Mouse (Mus musculus) WW6 (cell line): Measurements from ENCODE around the gene Otc.

ENCODE experiments used
- DNase-seq: peaks from one replicate; pipeline ENCODE4 v3.0.0-alpha.2; 2013; ENCODE audit warnings: low read depth, low spot score

Otc gene

DNA sequence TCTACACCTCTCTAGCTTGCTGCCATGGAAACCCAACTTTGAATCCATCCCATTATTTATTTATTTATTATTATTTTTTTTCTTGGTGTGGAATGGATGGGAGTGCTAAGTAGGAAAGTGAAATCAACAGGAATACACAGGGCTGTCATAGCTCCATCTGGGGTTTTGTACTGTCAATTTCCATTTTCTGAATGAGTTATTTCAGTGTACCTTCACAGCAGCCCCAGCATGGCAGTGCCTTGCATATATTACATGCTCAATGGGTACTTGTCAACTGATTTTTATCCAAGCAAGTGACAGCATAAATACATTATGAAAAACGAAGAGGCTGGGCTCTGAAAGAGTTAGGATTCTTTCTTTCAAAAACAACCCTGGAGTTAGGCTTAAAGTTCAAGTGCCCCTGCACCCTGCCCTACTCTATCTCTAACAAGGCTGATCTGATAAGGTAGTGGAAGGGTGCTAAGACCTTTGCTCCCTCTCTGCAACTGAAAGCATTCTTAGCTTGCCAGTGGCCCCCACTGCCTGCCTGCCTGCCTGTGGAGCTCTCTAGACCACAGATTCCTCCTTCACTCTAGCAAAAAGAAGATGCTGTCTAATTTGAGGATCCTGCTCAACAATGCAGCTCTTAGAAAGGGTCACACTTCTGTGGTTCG lies at the start of gene Otc:
TSS of gene Otc (plus strand) at position 454 of the 653 bp plus-strand sequence.
- no peak for DNase-seq

DNA sequence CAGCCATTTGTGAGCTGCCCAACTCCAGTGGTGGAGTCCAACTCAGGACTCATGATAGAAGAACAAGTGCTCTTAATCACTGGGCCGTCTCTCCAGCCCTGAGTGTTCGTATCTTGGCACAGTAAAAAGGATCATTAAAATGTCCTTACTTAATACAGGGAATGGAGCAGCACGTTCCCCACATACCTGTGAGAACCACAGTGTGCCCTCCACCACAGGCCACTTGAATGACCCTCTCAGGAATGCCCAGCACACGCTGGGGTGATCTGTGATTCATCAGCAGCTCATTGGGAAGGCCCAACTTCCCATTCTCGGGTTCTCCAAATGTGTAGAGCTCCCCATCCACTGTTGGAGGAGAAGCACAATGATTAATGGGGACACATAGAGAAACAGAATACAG lies 46.2 kb upstream of the Otc start:
- no peak for DNase-seq

DNA sequence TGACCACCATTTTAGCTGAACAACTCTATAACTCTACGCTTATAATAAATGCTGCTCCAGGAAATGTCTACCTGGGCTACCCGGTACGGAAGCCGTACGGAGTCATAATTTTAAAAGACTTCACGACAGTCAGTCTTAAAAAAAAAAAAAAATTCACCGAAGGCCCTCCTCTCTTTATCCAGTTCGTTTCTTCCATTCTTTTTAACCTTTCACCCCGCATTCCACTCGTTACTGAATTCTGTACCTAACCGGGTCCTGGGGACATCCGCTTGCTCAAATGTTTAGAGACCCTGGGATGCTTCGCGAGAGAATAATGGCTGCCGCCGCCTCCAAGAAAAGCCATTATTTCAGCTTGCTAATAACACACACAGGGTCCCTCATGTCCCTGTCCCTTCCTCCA lies 36.1 kb upstream of the Otc start:
- DNase-seq = no peak

DNA sequence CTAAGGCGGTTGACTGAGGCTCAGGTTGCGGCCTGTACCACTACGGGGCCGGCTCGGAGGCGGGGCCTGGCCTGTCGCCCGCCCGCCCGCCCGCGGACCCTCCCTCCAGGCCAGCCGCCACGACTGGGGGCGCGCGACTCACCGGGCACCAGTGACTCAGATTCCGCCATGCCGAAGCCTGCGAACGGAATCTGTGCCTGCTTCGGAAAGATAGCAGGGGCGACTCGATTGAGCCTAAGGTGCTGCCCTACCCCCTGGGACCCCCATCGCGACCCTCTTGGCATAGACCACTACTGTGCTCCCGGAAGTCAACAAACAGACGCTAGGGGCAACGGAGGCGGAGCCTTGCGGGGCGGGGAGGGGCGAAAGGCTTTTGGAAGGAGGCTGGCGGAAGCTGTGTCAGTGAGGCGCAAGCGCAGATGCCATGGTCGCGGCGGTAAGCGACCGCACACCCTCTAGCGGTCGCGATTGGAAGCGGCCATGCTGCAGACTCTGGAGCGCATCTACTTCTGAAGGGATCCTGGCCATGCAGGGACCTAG lies 35.6 kb upstream of the Otc start, which contains the start of gene Rpgr:
TSS of gene Rpgr (minus strand) at position 511 of the 540 bp plus-strand sequence.
- DNase-seq = peak; percentile 70

DNA sequence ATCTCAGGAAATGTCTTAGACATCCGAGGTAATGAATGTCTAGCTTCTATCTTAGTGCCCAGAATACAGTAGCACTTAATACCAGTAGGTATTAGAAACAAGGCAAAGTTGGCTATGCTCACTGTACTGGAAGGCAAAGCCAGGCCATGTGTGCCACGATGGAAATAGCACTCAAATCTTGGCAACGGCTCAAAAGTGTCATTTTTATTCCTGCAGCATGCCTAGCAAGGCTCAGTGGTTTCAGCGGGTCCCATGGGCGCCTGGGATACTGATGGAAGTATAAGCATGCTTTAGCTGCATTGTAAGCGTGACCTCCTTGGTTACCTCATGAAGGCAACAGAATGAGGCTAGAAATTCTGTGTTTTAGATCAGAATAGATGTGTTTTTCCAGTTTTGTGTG lies 32.8 kb upstream of the Otc start:
- DNase-seq = no peak

DNA sequence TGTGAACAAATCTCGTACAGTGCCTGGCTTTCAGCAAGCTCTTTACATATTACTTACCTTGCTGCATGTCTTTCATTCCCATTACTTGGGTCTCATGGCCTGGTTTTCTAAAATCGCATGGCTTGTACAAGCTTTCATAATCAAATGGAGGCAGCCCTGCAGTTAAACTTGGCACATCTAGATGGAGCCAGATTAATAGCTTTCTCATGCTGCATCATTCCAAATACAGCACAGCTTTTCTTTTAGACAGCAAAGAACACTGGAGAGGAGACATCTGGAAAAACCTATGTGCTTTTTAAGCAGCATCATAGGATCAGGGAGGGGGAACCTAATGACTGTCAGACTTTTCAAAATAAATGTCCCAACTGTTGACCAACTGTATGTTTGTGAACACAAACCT lies 19.1 kb upstream of the Otc start:
- no peak for DNase-seq

DNA sequence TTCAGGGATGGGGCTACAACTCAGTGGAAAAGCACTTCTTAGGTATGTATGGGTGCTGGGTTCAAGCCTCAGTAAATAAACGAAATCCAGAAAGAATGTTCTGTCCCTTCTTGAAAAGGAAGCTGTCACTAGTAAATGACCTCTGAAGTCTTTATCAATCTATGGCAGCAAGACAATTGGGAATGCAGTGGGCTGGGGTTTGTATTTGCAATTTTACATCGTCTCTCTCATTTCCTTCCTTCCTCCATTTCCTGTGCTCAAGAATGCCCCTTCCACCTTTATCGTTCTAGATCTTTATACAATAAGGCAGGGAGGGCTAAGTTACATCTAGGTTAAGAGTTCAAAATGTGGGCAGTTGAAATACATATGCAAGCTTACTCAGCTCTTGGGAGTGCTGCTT lies 17.5 kb upstream of the Otc start:
- no peak for DNase-seq

DNA sequence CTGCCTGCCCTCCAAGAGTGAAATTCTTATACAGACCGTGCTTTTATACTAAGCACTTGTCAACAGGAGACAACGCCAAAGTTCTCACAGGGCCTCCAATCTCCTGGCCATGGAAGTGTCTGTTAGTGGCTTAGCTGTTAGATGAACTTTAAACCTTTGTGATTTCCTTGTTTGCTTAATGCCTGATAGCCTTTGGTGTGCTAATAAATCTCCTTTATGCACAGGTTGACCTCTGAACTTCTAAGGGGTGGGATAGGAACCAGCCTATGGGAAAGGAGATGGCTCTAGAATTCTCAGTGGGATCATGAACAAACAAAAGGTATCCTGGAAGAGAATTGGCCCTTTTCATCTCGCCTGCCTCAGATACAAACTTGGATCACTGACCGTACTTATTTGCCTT lies 12.6 kb upstream of the Otc start:
- DNase-seq = no peak

DNA sequence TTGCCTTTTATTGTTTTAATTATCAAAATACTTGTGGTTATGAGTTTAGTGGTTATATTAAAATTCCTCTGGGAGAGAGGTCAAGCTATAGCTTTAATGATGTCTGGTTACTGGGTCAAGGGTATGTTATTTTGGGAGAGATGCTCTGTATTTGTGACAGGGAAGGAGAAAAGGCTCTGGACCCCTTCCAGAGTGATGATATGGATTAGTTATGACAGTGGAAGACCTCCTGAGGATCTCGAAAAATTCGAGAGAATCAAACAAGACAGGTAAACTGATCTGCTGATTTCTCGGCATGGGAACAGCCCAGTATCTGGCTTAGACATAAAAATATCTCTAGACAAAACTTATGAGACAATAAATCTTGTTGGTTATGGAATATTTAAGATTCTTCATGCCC lies 8.2 kb upstream of the Otc start:
- no peak for DNase-seq

DNA sequence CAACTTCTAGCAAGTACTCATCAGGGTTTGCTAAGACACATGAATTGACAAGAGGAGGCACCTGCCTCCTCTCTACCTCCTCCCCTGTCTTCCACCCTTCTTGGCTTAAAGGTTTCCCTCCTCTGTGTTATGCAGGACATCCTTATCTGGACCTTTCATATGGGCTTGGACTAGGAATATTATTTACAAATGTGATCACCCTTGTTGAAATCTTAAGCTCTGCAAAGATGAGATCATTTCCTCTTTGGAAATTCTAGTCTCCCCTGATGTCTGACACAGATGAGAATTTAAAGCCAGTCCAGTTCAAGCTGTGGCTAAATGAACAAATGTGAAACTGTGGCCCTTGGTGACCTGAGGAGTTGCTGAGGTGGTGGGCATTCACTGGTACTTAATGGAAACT lies 748 bp upstream of the Otc start:
- DNase-seq = no peak

DNA sequence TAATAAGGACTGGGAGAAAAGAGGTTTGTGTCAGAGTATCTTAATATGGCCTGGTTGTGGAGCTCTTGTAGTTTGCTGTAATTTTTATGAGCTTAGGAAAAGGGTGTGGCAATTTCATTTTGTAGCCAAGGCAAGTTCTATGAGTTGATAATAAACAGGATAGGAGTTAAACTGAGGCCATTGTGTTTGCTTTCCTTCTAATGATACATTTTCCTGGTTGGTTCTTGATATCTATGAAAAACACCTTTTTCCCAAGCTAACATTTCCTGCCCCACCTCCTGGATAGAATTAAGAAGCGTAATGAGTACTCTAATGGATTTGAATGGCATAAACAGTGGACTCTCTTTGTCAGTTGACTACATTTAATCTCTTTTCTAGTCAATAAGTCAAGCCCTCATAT lies 5.7 kb downstream of the Otc start:
- DNase-seq = no peak

DNA sequence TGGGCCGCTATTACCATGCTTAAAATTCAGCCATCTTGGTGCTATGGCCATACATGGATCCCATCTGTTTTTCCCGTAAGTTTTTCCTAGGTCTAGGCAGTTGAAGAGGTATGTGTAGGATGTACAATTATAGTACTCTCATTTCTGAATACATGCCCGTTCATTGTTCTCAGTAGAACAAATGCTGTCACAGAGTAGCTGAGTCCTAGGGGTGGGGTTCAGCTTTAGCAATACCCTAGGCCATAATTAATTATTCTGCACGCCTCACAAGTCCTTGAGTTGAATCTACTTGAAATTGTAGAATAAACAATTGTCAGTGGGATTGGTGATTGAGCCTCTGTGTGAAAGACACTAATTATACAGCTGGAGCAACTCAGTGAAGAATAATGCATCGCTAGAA lies 6.2 kb downstream of the Otc start:
- DNase-seq = no peak

DNA sequence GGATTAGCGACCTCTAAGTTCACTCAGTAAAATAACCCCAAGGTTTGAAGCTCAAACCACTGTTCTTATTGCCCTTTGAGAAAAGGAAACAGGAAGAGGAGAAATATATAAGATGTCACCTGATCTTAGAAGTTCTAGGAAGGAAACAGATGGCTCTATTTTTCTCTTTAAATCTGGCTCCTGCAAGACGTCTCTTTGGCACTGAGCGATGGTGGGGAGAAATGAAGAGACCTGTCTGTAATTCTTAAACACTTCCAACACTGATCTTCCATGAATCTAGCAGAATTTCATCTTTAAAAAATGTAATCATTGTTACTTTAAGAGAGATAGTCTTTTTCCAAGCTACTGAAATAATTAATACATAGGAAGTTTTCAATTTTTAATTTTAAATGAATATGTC lies 16.2 kb downstream of the Otc start:
- DNase-seq = no peak

DNA sequence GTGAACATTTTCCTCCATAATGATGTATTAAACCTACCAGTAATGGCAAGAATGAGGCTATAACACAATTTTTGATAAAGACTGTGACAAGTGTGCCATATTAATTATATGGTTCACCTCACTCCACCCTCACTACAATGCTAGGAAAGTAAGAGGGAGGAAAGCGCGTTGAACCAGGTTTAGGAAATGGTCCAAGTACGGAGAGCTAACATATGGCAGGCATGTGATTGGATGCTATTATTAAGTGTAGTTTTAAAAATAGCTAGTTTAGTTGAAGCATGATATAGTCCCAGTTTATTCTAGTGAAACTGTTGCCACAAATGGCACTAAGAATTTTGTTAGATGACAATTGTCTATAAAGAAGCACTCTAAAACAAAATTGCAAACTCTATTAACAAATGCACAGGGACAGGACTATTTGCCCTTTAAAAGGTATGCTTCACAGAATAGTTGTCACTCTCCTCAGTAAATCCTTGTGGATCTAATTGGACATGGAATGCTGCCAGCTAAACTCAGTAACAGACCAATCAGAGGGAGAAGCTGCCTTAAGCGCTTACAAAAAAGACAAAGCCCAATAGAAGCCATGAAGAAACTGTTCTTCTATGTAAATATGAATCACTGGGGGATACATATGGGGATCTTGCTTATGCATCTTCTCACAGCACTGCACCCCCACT lies 16.8 kb downstream of the Otc start:
- DNase-seq = no peak

DNA sequence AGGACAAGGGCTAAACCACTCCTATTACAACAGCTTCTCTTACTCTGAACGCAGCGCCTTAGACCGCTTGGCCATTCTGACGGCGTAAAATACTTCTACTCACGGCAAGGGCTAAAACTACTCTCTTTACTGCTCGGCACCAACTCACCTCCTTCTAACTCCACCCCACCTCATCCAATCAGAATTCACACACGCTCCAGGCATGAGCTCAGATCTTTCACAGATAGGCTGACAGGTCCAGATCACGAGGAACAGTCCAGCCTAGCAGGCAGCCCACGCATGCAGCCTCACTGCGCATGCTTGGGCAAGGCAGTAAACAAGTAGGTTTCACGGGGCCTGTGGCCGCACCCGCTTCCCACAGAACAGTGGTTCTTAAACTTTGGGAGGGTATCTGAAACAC lies 45.2 kb downstream of the Otc start:
- no peak for DNase-seq

DNA sequence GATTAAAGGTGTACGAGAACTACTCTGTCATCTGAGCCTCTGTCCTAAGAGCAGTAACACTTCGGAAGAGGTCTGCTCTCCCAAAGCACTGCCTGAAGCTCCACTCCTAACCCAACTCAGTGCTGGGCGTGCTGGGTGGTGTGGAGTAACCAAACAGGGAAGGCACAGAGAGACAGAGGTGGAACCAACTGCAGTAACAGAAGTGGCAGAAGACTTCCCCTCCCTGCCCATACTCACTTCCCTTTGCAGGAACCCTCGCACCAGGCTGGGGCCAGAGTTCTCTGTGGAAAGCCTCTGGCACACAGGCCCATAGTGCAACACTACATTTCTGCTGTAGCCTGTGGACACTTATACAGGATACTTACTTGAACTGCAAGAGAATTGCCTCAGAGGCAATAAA lies 66.1 kb downstream of the Otc start:
- no peak for DNase-seq

DNA sequence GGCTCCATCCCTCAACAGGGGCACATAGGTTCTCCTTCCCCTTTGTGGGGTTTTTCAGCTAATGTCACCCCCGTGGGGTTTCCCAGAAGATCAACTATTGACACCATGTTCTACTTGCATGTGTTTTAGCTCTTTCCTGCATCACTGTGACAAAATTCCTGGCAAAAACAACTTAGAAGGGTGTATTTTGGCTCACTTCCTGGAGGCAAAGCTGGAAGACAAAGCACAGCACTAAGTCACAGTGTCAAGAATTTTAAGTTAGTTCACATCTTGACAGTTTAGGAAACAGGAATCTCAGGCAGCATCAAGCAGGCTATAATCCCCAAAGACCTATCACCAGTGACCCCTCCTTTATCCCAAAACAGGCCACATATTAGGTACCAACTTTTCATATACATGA lies 78.1 kb downstream of the Otc start:
- no peak for DNase-seq

DNA sequence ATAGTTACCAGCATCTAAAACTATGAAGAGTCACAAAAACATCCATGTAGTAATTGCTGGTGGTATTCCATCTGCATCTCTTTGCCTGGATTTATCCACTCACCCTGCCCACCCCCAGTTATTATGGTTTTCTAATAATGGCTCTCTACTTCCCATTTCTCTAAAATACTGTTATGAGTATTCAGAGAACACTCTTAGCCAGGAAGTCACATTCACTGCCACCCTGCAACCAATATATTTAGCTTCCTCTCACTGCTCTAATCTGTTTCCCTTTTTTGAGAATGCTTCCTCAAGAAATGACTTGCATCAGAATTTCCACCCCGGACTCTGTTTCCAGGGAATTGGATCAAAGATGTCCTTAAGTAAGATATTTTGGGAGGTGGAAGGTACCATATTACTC lies 79.6 kb downstream of the Otc start:
- no peak for DNase-seq

DNA sequence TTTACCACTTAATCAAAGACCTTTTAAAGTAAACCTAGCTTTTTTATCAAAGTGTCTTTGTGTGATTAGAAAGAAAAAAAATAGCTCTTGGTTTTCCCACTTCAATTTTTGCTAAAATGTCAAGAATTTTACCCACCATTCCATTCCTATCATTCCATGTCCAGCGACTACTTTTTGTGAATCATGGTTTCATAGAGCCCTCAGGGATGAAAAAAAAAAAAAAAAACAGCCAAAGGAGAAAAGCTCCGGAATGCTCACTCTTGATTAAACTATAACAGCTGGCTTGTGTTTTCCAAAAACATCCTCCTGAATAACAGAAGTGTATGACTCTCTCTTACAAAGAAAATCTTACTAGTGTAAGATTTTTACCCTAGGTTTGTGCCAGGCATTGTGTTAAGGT lies 84.7 kb downstream of the Otc start:
- DNase-seq = no peak

DNA sequence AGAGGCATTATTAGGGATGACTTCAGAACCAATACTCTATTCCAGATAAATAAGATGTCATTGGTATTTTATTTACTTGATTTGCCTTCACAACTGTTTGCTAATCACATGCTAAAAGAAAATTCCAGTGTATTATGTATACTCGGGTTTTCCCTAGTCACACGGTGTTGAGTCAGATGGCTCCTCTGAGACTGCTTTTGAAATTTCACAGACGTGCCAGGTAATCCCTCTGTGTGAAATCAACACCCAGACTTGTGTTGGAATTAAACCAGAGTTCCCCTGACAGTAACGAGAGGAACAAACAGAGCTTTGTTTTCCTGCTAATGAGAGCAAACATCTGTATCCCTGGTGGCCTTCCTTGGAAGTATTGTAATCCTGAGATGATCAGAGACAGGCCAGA lies 103.8 kb downstream of the Otc start:
- no peak for DNase-seq
